Mouse (Mus musculus) adrenal gland, postnatal 36 days (tissue): Measurements from ENCODE around the gene Gm10837. TPM values are rescaled to one million over a fixed set of nuclear protein-coding genes. Genes with fewer than 3 reads are reported as not detected.
"Not testable (repeated sequence)": the region's sequence is repeated elsewhere in the genome, so short reads cannot be mapped to it uniquely, and the experiment has no call there.

Source experiments
- DNase-seq, 2 experiments: peaks; one replicate each; pipeline ENCODE4 v3.0.0; 2021; ENCODE audit warnings: mixed read lengths in 1 of 2
- long read RNA-seq, 2 experiments: library from polyadenylated mRNA; stranded (forward); transcript quantifications; one replicate each; pipeline ENCODE4 v2.0.0; 2021; ENCODE audit warnings: borderline sequencing depth in 2 of 2
- total RNA-seq, 2 experiments: library from RNA; stranded (reverse); gene quantifications; 2 replicates each; pipeline ENCODE4 v1.2.3; 2021

Gene Gm10837
- total RNA-seq = not detected
- long read RNA-seq, experiment 1 = 0 reads
- long read RNA-seq, experiment 2 = 0 reads

DNA sequence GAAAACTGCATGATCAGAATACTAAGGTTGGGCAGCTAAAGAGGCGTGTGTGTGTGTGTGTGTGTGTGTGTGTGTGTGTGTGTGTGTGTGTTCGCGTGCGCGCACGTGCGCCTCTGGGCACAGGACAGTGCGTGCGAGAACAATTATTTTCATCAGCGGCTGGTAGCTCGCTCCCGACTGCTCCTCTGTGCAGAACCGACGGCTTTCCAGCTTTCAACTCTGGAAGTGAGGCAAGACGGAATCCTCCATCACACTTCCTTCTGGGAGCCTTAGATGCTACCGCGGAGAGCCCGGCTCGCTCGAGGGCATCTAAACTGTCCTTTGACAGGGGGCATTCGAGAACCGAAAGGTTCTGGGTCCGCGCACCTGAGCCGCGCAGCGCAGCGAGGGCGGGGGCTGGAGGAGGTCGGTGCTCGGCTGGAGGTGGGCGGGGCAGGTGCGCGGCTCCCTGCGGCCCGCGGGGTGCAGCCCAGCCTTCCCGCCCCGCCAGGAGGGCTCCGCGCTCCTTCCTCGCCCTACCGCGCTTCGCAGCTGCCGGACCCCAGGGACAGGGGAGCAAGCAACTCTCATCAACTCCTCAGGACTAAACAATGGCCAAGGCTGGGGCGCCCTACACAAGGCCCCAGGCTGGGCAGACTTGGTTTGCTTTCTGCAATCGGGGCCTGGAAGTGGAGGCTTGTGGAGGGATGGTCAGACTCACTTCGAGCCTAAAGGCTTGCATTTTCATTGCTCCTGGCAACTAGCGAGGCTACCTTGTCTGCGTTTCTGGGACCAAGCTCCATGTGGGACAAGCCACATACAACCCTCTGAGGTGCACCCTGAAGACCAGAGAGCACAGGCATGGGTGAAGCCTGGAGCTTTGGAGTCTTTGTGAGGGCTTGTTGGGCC, at the start of gene Gm10837:
TSS of gene Gm10837 (plus strand) at position 146 of the 888 bp plus-strand sequence.
- DNase-seq = no peak

- DNase-seq = no peak
These were observed 40.5 kb upstream of the Gm10837 start for GRCm38 (mm10) chr14:122449601-122450495.

DNA sequence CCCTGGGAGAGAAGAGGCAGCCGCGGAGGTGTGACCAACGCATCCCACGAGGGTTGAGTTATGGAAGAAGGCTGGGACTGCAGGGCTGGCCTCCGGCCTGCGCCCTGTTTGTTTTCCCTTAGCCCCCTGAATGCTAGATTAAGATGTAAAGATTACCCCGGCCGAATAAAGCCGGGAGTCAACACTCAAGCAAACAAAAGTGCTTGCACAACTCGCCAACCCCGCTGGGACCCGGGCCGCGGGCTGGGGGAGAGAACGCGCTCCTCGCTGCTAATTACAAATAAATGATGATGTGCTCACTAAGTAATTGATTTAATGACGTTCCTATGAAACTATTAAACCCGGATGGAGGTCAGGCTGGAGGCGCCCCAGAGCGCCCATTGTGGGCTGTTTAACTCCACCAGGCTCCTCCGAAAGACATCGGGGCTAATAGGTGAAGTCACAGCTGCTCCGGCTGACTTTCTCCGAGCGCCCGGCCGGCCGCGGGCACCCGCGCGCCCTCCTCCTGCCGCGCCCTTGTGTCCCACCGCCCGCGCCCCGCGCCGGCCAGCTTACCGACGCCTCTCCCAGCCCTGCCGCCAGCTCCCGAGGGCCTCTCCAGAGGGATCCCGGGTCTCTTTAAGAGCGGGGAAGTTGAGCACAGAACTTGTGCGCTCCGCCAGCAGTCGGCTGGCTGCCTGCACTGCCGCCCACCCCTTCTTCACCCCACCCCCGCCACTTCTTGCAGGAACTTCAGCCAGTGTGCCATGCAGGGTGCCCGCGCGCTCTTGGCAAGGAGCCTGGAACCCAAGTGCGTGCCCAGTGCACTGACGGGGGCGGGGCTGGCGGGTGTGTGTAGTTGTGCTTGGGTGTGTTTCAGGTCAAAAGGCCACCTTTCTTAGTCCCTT, 39.6 kb upstream of the Gm10837 start, which contains the start of gene Gm5089:
TSS of gene Gm5089 (minus strand) at position 620 of the 887 bp plus-strand sequence.
- peak; percentile 24 to 44 for DNase-seq

DNA sequence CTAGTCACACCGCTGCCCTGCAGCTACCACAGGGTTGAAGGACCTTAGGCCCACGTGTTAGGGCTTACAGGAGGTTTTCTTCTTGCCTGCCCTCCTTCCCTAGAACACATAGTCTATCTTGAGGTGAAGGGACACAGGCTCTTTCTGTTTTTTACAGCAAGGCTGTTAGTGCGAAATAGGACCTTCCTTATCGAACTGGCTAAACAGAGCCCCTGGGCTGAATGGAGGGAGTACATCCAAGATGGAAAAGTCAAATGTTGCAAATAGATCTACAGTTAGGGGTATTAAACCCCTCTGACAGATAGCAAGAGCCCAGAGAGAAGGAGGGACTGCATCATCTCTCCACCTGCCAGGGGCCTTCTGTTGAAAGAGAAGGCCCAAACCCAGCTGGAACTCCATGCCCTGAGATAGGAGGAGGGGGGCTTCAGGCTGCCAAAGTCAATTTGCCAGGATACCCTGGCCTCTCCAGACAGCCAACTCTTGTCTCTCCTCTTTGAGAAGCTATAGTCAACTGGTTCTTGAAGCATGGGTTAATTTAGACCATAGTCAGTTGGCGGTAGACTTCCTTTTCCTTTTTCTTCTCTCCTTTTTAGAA, 38.7 kb upstream of the Gm10837 start:
- no peak for DNase-seq

DNA sequence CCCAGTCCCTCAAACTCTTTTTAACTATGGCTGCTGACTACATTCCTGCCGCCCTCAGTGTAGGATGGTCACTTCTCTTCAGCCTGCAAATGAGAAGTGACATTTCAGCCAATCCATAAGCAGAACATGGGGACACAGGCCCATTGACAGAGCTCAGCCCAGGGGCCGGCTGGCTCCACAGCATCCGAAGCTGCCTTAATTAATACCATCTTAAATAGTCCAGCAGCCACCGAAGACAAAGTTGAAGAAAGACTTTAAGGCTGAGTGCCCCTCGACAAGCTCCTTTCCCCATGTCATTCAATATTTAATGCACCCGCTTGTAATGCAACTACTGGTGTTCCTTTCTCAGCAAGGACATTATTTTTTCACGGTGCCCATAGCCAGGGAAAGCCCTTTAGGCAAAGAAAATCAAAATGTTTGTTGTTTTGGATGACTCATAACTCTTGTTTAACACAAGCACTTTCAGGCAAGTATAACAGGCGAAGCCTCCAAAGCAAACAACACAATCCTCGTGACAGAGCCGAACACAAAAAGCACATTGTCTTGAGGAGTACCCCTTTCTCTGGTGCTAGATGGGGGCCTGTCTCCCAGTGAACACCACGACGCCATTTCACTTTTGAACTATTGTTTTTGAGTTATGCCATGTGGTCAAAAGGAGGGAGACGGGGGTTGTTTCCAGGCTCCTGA, 37.5 kb upstream of the Gm10837 start:
- DNase-seq = no peak

GRCm38 (mm10) chr14:122453388-122453995, 36.9 kb upstream of the Gm10837 start:
- DNase-seq = peak in 1 of 2 experiments; percentile 11

DNA sequence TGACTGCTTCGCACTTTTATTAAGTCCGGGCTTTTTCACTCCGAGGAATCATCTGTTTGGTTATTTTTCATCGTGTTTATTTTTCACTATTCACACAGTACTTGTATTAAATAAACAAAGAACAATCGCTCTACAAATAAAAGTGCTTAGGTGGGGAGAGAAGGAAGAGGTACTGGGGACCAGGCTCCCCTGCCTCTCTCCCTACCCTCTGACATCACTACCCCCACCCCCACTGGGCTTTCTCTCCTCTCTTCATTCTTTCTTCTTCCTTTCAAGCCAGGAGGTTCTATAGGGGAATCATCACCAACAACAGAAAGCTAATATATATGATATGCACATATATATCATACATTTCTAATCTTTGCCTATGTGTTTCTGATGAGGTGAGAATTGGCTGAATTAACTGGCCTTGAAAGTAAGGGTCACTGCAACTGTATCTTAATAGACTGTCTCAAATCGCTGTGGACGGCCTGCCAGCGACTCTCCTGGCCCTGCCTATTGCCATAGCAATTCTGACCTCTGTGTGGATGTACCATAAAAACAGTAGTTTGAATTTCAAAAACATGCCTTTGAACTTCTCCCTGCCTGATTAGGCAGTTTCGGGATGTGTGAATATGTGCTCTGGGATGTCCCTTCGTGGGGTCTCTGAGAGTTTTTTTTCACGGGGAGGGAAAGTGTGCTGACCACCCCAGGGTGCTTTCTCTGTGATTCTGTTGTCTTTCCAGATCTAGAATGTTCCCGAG, 36.2 kb upstream of the Gm10837 start:
- DNase-seq = no peak

DNA sequence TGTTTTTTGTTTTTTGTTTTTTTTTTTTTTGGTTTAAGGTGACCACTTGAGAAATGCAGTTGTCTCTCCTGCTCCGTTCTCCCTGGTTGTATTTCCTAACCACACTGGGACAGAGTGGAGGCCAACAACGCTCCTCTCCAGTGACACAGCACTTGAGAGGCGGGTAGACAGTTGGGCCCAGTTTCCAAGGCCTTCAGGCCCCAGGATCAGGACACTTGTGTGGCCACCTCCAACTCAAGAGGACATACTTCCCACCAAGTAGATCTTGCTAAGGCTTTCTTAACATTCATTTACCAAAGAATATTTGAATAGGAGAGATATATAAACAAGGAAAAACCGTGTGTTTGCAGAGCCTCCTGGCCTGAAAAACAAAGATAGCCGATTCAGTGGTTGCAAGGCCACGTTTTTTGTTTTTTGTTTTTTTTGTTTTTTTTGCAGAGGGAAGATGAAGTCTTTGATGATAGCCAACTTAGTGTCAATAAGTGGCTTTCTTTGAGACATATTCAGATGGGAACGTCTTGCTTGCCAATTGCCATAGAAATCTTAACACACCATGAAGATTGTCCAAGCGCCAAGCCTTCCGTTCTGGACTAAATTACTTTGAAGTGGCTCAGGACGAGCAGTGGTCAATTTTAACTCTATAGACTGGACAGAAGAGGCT, 35.4 kb upstream of the Gm10837 start:
- no peak for DNase-seq

GRCm38 (mm10) chr14:122455562-122455958, 34.8 kb upstream of the Gm10837 start:
- no peak for DNase-seq

DNA sequence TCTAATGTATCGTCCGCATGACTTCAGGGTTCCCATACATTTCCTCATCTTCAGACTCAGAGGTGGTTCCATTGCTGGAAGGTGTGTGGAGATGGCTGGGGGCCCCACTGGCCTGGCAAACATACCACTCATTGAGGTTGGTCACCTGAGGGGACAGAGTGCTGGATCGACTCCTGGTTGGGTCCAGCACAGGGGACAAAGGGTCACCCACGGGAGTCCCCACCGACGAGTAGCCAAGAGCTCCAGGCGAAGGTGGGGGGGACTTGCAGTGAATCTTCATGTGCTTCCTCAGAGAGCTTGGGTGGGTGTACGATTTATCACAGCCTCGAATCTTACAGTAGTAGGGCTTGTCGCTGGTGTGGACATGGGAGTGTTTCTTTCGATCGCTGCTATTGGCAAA, 31.1 kb upstream of the Gm10837 start:
- DNase-seq = not testable (repeated sequence)

- no peak for DNase-seq
These were observed 30.6 kb upstream of the Gm10837 start for GRCm38 (mm10) chr14:122459776-122460175.

DNA sequence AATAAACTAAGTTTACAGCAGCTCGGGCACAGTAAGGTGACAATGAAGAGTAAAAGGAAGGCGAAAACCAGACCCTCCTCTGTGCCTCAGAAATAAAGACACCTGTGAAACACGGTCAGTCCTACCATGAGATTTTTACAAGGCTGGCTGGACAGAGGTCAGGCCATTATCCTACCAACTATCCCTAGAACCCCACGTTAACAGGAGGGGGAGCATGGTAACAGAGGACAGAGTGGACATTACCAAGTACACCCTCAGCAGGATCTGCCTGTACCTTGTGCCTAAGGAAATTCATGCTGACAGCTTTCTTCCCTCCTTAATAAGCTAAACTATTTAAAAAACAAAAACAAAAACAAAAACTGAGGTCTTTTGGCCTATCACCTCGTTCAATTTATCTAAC, 30.2 kb upstream of the Gm10837 start:
- DNase-seq = no peak

DNA sequence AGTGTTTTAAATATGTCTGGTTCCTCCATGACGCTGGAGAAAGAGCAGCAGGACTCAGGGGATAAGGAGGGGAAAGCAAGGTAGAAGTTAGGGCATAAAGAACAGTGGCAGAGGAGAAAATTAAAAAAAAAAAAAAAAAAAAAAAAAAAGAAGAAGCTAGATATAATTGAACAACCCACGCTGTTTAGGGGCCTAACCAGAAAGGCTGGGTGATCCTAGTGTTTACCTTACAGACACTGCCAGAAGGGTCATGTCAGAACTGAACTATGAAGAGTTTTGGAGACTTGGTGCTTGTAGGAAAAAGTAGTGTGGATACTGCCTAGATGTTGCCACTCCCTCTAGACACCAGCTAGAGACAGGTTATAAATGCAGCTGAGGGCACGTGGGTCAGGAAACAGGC, 28.9 kb upstream of the Gm10837 start:
- no peak for DNase-seq

- DNase-seq = no peak
These were observed 28.4 kb upstream of the Gm10837 start for GRCm38 (mm10) chr14:122461966-122462365.

GRCm38 (mm10) chr14:122462689-122463079, 27.7 kb upstream of the Gm10837 start:
- DNase-seq = no peak

- no peak for DNase-seq
These were observed 27.2 kb upstream of the Gm10837 start for GRCm38 (mm10) chr14:122463080-122463691.

- peak; percentile 66 to 69 for DNase-seq
These were observed 26.5 kb upstream of the Gm10837 start for GRCm38 (mm10) chr14:122463734-122464341.

DNA sequence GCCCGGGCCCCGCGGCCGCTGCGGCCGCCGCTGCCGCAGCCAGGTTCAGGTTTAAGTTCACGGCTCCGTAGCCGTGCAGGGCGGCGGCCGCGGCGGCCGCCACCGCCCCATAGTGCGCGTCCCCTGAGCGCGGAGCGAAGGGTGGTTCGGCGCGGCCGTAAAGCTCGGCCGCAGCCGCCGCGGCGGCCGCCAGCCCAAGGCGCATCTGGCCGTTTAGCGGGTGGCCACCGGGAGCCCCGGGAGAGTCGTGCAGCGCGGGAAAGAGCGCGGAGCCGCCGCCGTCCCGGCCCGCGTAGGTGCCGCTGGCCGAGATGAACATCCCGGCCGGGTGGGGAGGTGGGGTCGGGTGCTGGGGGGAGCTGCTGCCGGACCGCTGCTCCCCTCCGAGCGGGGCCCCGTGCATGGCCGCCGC, 26.0 kb upstream of the Gm10837 start:
- DNase-seq = no peak
